Mouse (Mus musculus) spleen, postnatal 14 days (tissue): ENCODE measurements around the gene Tmem128.

Source experiments
- DNase-seq, 2 experiments: peaks; one replicate each; pipeline ENCODE4 v3.0.0; 2021 to 2022; ENCODE audit warnings: low spot score in 2 of 2

The Tmem128 gene

GRCm38 (mm10) chr5:38277936-38278600, 18.1 kb downstream of the Tmem128 start:
- DNase-seq: no peak

DNA sequence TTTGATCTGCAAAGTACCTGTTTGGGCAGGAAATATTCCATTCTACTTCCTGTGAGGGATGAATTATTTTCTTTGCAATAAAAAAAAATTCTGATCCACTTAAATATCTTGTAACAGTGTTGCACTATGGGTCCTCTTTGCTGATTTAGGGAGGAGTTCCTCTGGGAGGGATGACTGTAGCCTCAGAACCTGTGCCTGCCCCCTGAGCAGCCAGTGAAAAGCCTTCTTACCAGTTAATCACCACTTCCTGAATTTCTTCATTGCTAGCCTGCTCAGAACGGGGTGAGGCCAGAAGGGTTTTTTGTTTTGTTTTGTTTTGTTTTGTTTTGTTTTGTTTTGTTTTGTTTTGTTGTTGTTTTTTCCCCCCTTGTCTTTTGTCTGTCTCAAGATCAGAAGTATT, 20.1 kb downstream of the Tmem128 start:
- DNase-seq: no peak

DNA sequence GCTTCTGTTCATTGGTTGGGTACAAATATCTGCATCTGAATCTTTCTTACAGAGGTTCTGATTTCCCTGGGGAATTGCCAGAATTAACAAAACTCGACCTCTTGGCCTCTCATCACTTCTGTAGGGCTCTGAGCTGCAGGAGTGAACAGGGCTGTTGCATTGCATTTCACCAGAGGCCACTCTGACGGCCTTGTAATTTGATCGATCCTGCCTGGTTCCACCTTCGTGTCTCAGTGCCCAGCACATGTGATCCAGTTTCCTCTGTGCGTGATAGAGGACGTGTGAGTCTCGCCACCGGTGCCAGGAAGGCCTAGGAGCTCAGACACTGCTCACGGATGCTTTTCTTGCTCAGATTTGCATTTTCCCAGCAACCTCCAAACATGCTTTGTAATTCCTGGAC, 25.7 kb downstream of the Tmem128 start:
- no peak for DNase-seq

- no peak for DNase-seq
Observed at GRCm38 (mm10) chr5:38288476-38288875, 28.5 kb downstream of the Tmem128 start.

GRCm38 (mm10) chr5:38301761-38302411, 41.9 kb downstream of the Tmem128 start:
- no peak for DNase-seq

- DNase-seq: no peak
Observed at GRCm38 (mm10) chr5:38302651-38303050, 42.7 kb downstream of the Tmem128 start.

GRCm38 (mm10) chr5:38305241-38305640, 45.3 kb downstream of the Tmem128 start:
- DNase-seq: no peak

DNA sequence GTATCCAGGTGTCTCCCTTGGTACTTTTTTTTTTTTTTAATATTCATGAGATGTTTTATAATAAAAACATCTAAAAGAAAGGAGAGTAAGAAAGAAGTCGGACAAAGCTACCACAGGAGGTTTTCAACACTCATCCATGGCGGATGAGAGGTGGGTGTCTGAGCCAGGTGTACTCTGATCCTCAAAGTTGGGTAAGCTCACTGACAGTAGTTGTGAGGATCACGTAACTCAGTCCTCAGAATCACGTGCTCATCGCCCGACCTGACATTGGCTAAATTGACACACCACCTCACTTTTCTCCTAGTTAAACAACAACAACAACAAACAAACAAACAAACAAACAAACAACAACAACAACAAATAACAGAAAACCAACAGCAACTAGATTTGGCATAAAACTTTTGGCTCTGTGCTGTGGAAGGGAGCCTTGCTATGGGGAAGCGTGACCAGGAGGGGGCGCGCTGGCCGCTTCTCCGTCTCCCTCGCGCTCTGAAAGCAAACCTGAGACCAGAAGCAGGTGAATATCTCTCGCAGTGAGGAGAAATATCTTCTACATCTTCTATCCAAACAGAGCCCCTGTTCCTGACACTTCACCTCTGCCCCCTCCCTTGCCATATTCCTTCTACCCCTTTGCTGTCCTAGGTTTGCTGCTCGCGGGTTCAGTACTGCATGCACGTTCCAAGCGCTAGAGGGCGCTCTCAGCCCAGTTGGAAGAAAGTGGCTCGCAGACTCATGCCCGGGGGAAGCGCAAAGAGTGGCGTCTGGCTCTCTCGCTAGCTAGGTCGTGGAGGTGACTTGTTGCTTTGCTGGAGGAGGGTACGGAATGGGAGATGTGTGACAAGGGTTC, 47.5 kb downstream of the Tmem128 start:
- peak; percentile 61 to 78 for DNase-seq

- peak in 1 of 2 experiments; percentile 44 for DNase-seq
Observed at GRCm38 (mm10) chr5:38308873-38309272, 48.9 kb downstream of the Tmem128 start.

DNA sequence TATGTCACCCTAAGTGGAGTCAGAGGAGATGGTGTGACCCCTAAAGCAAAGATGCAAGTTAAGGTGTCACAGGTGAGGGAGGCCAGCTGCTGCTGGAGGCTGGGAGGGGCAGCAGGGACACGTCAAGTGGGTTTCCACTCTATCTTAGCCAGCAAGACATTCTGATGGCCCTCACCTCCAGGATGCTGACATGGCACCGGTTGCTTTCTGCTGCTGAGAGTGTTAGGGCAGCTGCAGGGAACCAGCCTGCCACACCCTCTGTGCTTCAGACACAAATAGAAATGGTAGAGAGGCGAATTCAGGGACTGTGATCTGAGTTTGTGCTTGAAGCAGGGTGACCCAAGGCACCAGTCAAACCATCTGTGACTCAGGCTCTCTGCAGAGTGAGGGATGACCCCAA, 49.8 kb downstream of the Tmem128 start:
- DNase-seq: no peak
